Comparison of ENCODE assay signal across 33 mouse cellular contexts in genomic region chr4:145310859-145311258, GRCm38 (mm10). TPM values are rescaled to one million over a fixed set of nuclear protein-coding genes. Genes with fewer than 3 reads are reported as not detected.
"Had no signal": no experiment of that assay in that cellular context is flagged by ENCODE, and none has a peak within 500 bp of the region (broad histone marks: within the 10 kb centered on the region; RNA-seq: fewer than 3 reads in every experiment).

No protein-coding gene starts in this region.

- H3K4me2 ChIP-seq: limb, embryonic 12.5 days; limb, embryonic 13.5 days; limb, embryonic 15.5 days; liver, embryonic 11.5 days; liver, embryonic 12.5 days; liver, embryonic 13.5 days; liver, embryonic 15.5 days; lung, embryonic 14.5 days; lung, embryonic 15.5 days; midbrain, embryonic 11.5 days; midbrain, embryonic 12.5 days; midbrain, embryonic 13.5 days; midbrain, embryonic 15.5 days had no signal

- DNase-seq: left cerebral cortex, postnatal 4 days; liver; liver, embryonic 13.5 days; liver, postnatal 0 days; lung, adult 18-20 months; lung, adult 2 months; lung, embryonic 14.5 days; lung, postnatal 10 days; lung, postnatal 14 days; lung, postnatal 36 days; lung, postnatal 4 days; midbrain, embryonic 14.5 days had no signal

- H3K27me3 ChIP-seq: midbrain, embryonic 15.5 days had no signal

- H3K9ac ChIP-seq: limb, embryonic 12.5 days; limb, embryonic 13.5 days; limb, embryonic 15.5 days; liver, embryonic 12.5 days; liver, embryonic 13.5 days; liver, embryonic 14.5 days; liver, embryonic 15.5 days; liver, postnatal 0 days; lung, embryonic 14.5 days; lung, embryonic 15.5 days; midbrain, embryonic 12.5 days; midbrain, embryonic 13.5 days; midbrain, embryonic 15.5 days had no signal

- H3K4me1 ChIP-seq: limb, embryonic 15.5 days; liver, embryonic 12.5 days; liver, embryonic 13.5 days; liver, embryonic 15.5 days; lung, embryonic 15.5 days; midbrain, embryonic 12.5 days; midbrain, embryonic 13.5 days; midbrain, embryonic 15.5 days had no signal

- H3K27ac ChIP-seq: left cerebral cortex, adult 2 months; limb, embryonic 10.5 days; limb, embryonic 12.5 days; limb, embryonic 13.5 days; limb, embryonic 15.5 days; liver, embryonic 12.5 days; liver, embryonic 13.5 days; liver, embryonic 14.5 days; liver, embryonic 15.5 days; lung, embryonic 15.5 days; macrophage; midbrain, embryonic 10.5 days; midbrain, embryonic 12.5 days; midbrain, embryonic 13.5 days; midbrain, embryonic 15.5 days had no signal

- H3K36me3 ChIP-seq: limb, embryonic 10.5 days; limb, embryonic 12.5 days; limb, embryonic 13.5 days; limb, embryonic 15.5 days; liver, embryonic 12.5 days; liver, embryonic 13.5 days; liver, embryonic 15.5 days; lung, embryonic 15.5 days; midbrain, embryonic 10.5 days; midbrain, embryonic 12.5 days; midbrain, embryonic 13.5 days; midbrain, embryonic 15.5 days had no signal

- H3K4me3 ChIP-seq: left cerebral cortex, adult 2 months; limb, embryonic 10.5 days; limb, embryonic 12.5 days; limb, embryonic 13.5 days; limb, embryonic 15.5 days; liver, embryonic 12.5 days; liver, embryonic 13.5 days; liver, embryonic 15.5 days; lung, embryonic 15.5 days; megakaryocyte, embryonic 14.5 days; midbrain, embryonic 10.5 days; midbrain, embryonic 12.5 days; midbrain, embryonic 13.5 days; midbrain, embryonic 15.5 days; myocyte had no signal

- H3K9me3 ChIP-seq: limb, embryonic 10.5 days; limb, embryonic 12.5 days; limb, embryonic 13.5 days; limb, embryonic 15.5 days; liver, embryonic 12.5 days; liver, embryonic 13.5 days; liver, embryonic 15.5 days; lung, embryonic 15.5 days; megakaryocyte, embryonic 14.5 days; midbrain, embryonic 10.5 days; midbrain, embryonic 12.5 days; midbrain, embryonic 13.5 days; midbrain, embryonic 15.5 days had no signal

- ATAC-seq: liver, embryonic 12.5 days; liver, postnatal 0 days; lung, postnatal 0 days; midbrain, embryonic 13.5 days; midbrain, embryonic 15.5 days; midbrain, embryonic 16.5 days had no signal

RNA-seq across cellular contexts. Expression of gene Tnfrsf8, which starts 4.1 kb away (rescaled TPM):
- polyA plus RNA-seq: liver, embryonic 11.5 days; liver, embryonic 12.5 days; liver, embryonic 13.5 days; liver, embryonic 16.5 days; midbrain, embryonic 10.5 days; midbrain, embryonic 12.5 days had no signal
